Mouse (Mus musculus): ENCODE results near the gene Rap1a. TPM values are rescaled to one million over a fixed set of nuclear protein-coding genes. Genes with fewer than 3 reads are reported as not detected.

The Rap1a gene
- polyA plus RNA-seq, 1 experiment from 2014 or later, result 100 TPM

- Histone ChIP-seq H3K9ac (replicated peaks; ENCODE audit: low read depth, low read length) (no peak overlapping the region), H3K9me3 (ENCODE audit: control insufficient read depth, low read depth, low read length) (no peaks in the 10 kb centered on the region), H3K4me3 (ENCODE audit: low read depth, low read length) (no peak overlapping the region), H3K4me1 (ENCODE audit: control insufficient read depth, insufficient read depth, low read length) (no peaks in the 10 kb centered on the region), H3K27ac (ENCODE audit: low read length) (no peak overlapping the region), H3K36me3 (ENCODE audit: control insufficient read depth, insufficient read depth, low read length) (no peaks in the 10 kb centered on the region), H3K27me3 (ENCODE audit: control insufficient read depth, insufficient read depth, low read length) (no peaks in the 10 kb centered on the region), H3K4me2 (replicated peaks; ENCODE audit: low read depth, low read length) (no peak overlapping the region)
- WGBS, result 66% methylated on average over 2 of the region's 2 CpGs
- no peak for ATAC-seq (ENCODE audit: insufficient number of reproducible peaks, insufficient read depth, low FRiP score, low read depth)
Observed at GRCm38 (mm10) chr3:105750810-105751209, 50.3 kb downstream of the Rap1a start.

GRCm38 (mm10) chr3:105746542-105746941 is 54.6 kb downstream of the Rap1a start:
- ATAC-seq (ENCODE audit: insufficient number of reproducible peaks, insufficient read depth, low FRiP score, low read depth), result no peak
- no peak overlapping the region for H3K4me2 ChIP-seq (replicated peaks; ENCODE audit: low read depth, low read length)
- no peaks in the 10 kb centered on the region for H3K27me3 ChIP-seq (ENCODE audit: control insufficient read depth, insufficient read depth, low read length)
- no peaks in the 10 kb centered on the region for H3K9me3 ChIP-seq (ENCODE audit: control insufficient read depth, low read depth, low read length)
- H3K27ac ChIP-seq (ENCODE audit: low read length), result no peak overlapping the region
- H3K36me3 ChIP-seq (ENCODE audit: control insufficient read depth, insufficient read depth, low read length), result no peaks in the 10 kb centered on the region
- H3K4me3 ChIP-seq (ENCODE audit: low read depth, low read length), result no peak overlapping the region
- no peaks in the 10 kb centered on the region for H3K4me1 ChIP-seq (ENCODE audit: control insufficient read depth, insufficient read depth, low read length)
- H3K9ac ChIP-seq (replicated peaks; ENCODE audit: low read depth, low read length), result no peak overlapping the region
- 70% methylated on average over 2 of the region's 2 CpGs for WGBS

- Histone ChIP-seq H3K36me3 (ENCODE audit: control insufficient read depth, insufficient read depth, low read length) (peaks cover 19% of the 10 kb centered on the region), H3K4me1 (ENCODE audit: control insufficient read depth, insufficient read depth, low read length) (no peaks in the 10 kb centered on the region), H3K4me2 (replicated peaks; ENCODE audit: low read depth, low read length) (no peak overlapping the region), H3K27ac (ENCODE audit: low read length) (no peak overlapping the region), H3K27me3 (ENCODE audit: control insufficient read depth, insufficient read depth, low read length) (no peaks in the 10 kb centered on the region), H3K9ac (replicated peaks; ENCODE audit: low read depth, low read length) (no peak overlapping the region), H3K4me3 (ENCODE audit: low read depth, low read length) (no peak overlapping the region), H3K9me3 (ENCODE audit: control insufficient read depth, low read depth, low read length) (no peaks in the 10 kb centered on the region)
- ATAC-seq (ENCODE audit: insufficient number of reproducible peaks, insufficient read depth, low FRiP score, low read depth), result no peak
- 82% methylated on average over 3 of the region's 3 CpGs for WGBS
Observed at GRCm38 (mm10) chr3:105737666-105738065, 63.5 kb downstream of the Rap1a start.

- Histone ChIP-seq H3K4me1 (ENCODE audit: control insufficient read depth, insufficient read depth, low read length) (no peaks in the 10 kb centered on the region), H3K27me3 (ENCODE audit: control insufficient read depth, insufficient read depth, low read length) (no peaks in the 10 kb centered on the region), H3K9ac (replicated peaks; ENCODE audit: low read depth, low read length) (no peak overlapping the region), H3K9me3 (ENCODE audit: control insufficient read depth, low read depth, low read length) (no peaks in the 10 kb centered on the region), H3K36me3 (ENCODE audit: control insufficient read depth, insufficient read depth, low read length) (peaks cover 19% of the 10 kb centered on the region), H3K27ac (ENCODE audit: low read length) (no peak overlapping the region), H3K4me3 (ENCODE audit: low read depth, low read length) (no peak overlapping the region), H3K4me2 (replicated peaks; ENCODE audit: low read depth, low read length) (no peak overlapping the region)
- no peak for ATAC-seq (ENCODE audit: insufficient number of reproducible peaks, insufficient read depth, low FRiP score, low read depth)
- 96% methylated on average over 7 of the region's 7 CpGs for WGBS
Observed at GRCm38 (mm10) chr3:105737070-105737469, 64.1 kb downstream of the Rap1a start.

GRCm38 (mm10) chr3:105736148-105736547 is 65.0 kb downstream of the Rap1a start:
- WGBS, result 86% methylated on average over 1 of the region's 1 CpGs
- Histone ChIP-seq H3K9ac (replicated peaks; ENCODE audit: low read depth, low read length) (no peak overlapping the region), H3K4me3 (ENCODE audit: low read depth, low read length) (no peak overlapping the region), H3K27me3 (ENCODE audit: control insufficient read depth, insufficient read depth, low read length) (no peaks in the 10 kb centered on the region), H3K27ac (ENCODE audit: low read length) (no peak overlapping the region), H3K36me3 (ENCODE audit: control insufficient read depth, insufficient read depth, low read length) (peaks cover 20% of the 10 kb centered on the region), H3K4me1 (ENCODE audit: control insufficient read depth, insufficient read depth, low read length) (no peaks in the 10 kb centered on the region), H3K4me2 (replicated peaks; ENCODE audit: low read depth, low read length) (no peak overlapping the region), H3K9me3 (ENCODE audit: control insufficient read depth, low read depth, low read length) (no peaks in the 10 kb centered on the region)
- ATAC-seq (ENCODE audit: insufficient number of reproducible peaks, insufficient read depth, low FRiP score, low read depth), result no peak

GRCm38 (mm10) chr3:105735285-105735684 is 65.9 kb downstream of the Rap1a start:
- H3K9me3 ChIP-seq (ENCODE audit: control insufficient read depth, low read depth, low read length), result no peaks in the 10 kb centered on the region
- peaks cover 25% of the 10 kb centered on the region for H3K36me3 ChIP-seq (ENCODE audit: control insufficient read depth, insufficient read depth, low read length)
- no peaks in the 10 kb centered on the region for H3K4me1 ChIP-seq (ENCODE audit: control insufficient read depth, insufficient read depth, low read length)
- no peak overlapping the region for H3K9ac ChIP-seq (replicated peaks; ENCODE audit: low read depth, low read length)
- H3K4me3 ChIP-seq (ENCODE audit: low read depth, low read length), result no peak overlapping the region
- no peak for ATAC-seq (ENCODE audit: insufficient number of reproducible peaks, insufficient read depth, low FRiP score, low read depth)
- H3K4me2 ChIP-seq (replicated peaks; ENCODE audit: low read depth, low read length), result no peak overlapping the region
- H3K27me3 ChIP-seq (ENCODE audit: control insufficient read depth, insufficient read depth, low read length), result no peaks in the 10 kb centered on the region
- H3K27ac ChIP-seq (ENCODE audit: low read length), result no peak overlapping the region

- Histone ChIP-seq H3K27ac (ENCODE audit: low read length) (no peak overlapping the region), H3K36me3 (ENCODE audit: control insufficient read depth, insufficient read depth, low read length) (peaks cover 25% of the 10 kb centered on the region), H3K9me3 (ENCODE audit: control insufficient read depth, low read depth, low read length) (no peaks in the 10 kb centered on the region), H3K4me2 (replicated peaks; ENCODE audit: low read depth, low read length) (no peak overlapping the region), H3K4me1 (ENCODE audit: control insufficient read depth, insufficient read depth, low read length) (no peaks in the 10 kb centered on the region), H3K27me3 (ENCODE audit: control insufficient read depth, insufficient read depth, low read length) (no peaks in the 10 kb centered on the region), H3K9ac (replicated peaks; ENCODE audit: low read depth, low read length) (no peak overlapping the region), H3K4me3 (ENCODE audit: low read depth, low read length) (no peak overlapping the region)
- 88% methylated on average over 4 of the region's 4 CpGs for WGBS
- no peak for ATAC-seq (ENCODE audit: insufficient number of reproducible peaks, insufficient read depth, low FRiP score, low read depth)
Observed at GRCm38 (mm10) chr3:105733538-105733937, 67.6 kb downstream of the Rap1a start.

- Histone ChIP-seq H3K36me3 (ENCODE audit: control insufficient read depth, insufficient read depth, low read length) (peaks cover 20% of the 10 kb centered on the region), H3K27ac (ENCODE audit: low read length) (no peak overlapping the region), H3K9me3 (ENCODE audit: control insufficient read depth, low read depth, low read length) (no peaks in the 10 kb centered on the region), H3K4me3 (ENCODE audit: low read depth, low read length) (no peak overlapping the region), H3K4me2 (replicated peaks; ENCODE audit: low read depth, low read length) (no peak overlapping the region), H3K27me3 (ENCODE audit: control insufficient read depth, insufficient read depth, low read length) (no peaks in the 10 kb centered on the region), H3K4me1 (ENCODE audit: control insufficient read depth, insufficient read depth, low read length) (no peaks in the 10 kb centered on the region), H3K9ac (replicated peaks; ENCODE audit: low read depth, low read length) (no peak overlapping the region)
- no peak for ATAC-seq (ENCODE audit: insufficient number of reproducible peaks, insufficient read depth, low FRiP score, low read depth)
- WGBS, result 88% methylated on average over 4 of the region's 4 CpGs
Observed at GRCm38 (mm10) chr3:105732360-105732759, 68.8 kb downstream of the Rap1a start.

GRCm38 (mm10) chr3:105726037-105726436 is 75.1 kb downstream of the Rap1a start:
- Histone ChIP-seq H3K9ac (replicated peaks; ENCODE audit: low read depth, low read length) (no peak overlapping the region), H3K36me3 (ENCODE audit: control insufficient read depth, insufficient read depth, low read length) (peaks cover 10% of the 10 kb centered on the region; the same call in 1 of the 2 replicates), H3K27me3 (ENCODE audit: control insufficient read depth, insufficient read depth, low read length) (no peaks in the 10 kb centered on the region), H3K4me2 (replicated peaks; ENCODE audit: low read depth, low read length) (no peak overlapping the region), H3K4me3 (ENCODE audit: low read depth, low read length) (no peak overlapping the region), H3K27ac (ENCODE audit: low read length) (no peak overlapping the region), H3K4me1 (ENCODE audit: control insufficient read depth, insufficient read depth, low read length) (no peaks in the 10 kb centered on the region), H3K9me3 (ENCODE audit: control insufficient read depth, low read depth, low read length) (no peaks in the 10 kb centered on the region)
- 7% methylated on average over 1 of the region's 1 CpGs for WGBS
- no peak for ATAC-seq (ENCODE audit: insufficient number of reproducible peaks, insufficient read depth, low FRiP score, low read depth)

Data from stomach, embryonic 14.5 days (tissue).